Mouse (Mus musculus): Measurements from ENCODE around the gene 6030468B19Rik.

- TF ChIP-seq CTCF (IDR thresholded peaks at IDR 0.05 in 2 of 3, conservative IDR thresholded peaks at IDR 0.05 in 1 of 3; ENCODE audit: control insufficient read depth in 1 of 3, insufficient read depth in 1 of 3, low read depth in 2 of 3, low read length in 3 of 3, poor library complexity in 1 of 3, severe bottlenecking in 1 of 3) (no peak), KAT2A (conservative IDR thresholded peaks at IDR 0.05; ENCODE audit: low read depth, low read length) (no peak), MEF2A (IDR thresholded peaks at IDR 0.05; ENCODE audit: extremely low read depth, insufficient replicate concordance, low read depth, low read length, poor library complexity, severe bottlenecking) (no peak), TAL1 (IDR thresholded peaks at IDR 0.05; ENCODE audit: low read length) (no peak), POLR2A (IDR thresholded peaks at IDR 0.05; ENCODE audit: control insufficient read depth in 1 of 2, insufficient read depth in 1 of 2, low read depth in 1 of 2, low read length in 2 of 2, poor library complexity in 1 of 2) (peak in 1 of 2 experiments; percentile 25; a peak in 1 of 4 replicates)
These were observed 25.3 kb downstream of the 6030468B19Rik start for GRCm38 (mm10) chr11:117822728-117823241.

All from MEL (cell line).